Mouse (Mus musculus) testis, adult 2 months (tissue): ENCODE results near the gene Gm10337. TPM values are rescaled to one million over a fixed set of nuclear protein-coding genes. Genes with fewer than 3 reads are reported as not detected.

Experiments used
- H3K27ac ChIP-seq: fragments of 200-500 bp; 2 replicates; pipeline ENCODE4 v1.5.1; 2012; ENCODE audit warnings: low read depth, low read length; ENCODE audit not compliant: control insufficient read depth, insufficient read depth
- H3K27me3 ChIP-seq: fragments of 200-500 bp; 2 replicates; pipeline ENCODE4 v1.6.1; 2012; ENCODE audit warnings: mild to moderate bottlenecking, low read length, moderate library complexity; ENCODE audit not compliant: control insufficient read depth, insufficient read depth
- H3K36me3 ChIP-seq: fragments of 200-500 bp; 2 replicates; pipeline ENCODE4 v1.6.1; 2012; ENCODE audit warnings: mild to moderate bottlenecking, low read length; ENCODE audit not compliant: control insufficient read depth, insufficient read depth
- H3K4me1 ChIP-seq: fragments of 200-500 bp; 2 replicates; pipeline ENCODE4 v1.6.1; 2012; ENCODE audit warnings: low read length; ENCODE audit not compliant: control insufficient read depth, insufficient read depth
- H3K4me3 ChIP-seq: fragments of 200-500 bp; 2 replicates; pipeline ENCODE4 v1.5.1; 2012; ENCODE audit warnings: low read depth, mild to moderate bottlenecking, low read length, moderate library complexity, mixed read lengths; ENCODE audit not compliant: control insufficient read depth
- CTCF ChIP-seq: fragments of 200-500 bp; IDR thresholded peaks from 2 replicates; pipeline ENCODE4 v1.5.1; 2012; ENCODE audit warnings: low read depth, mild to moderate bottlenecking, inconsistent platforms, low read length, moderate library complexity; ENCODE audit not compliant: control insufficient read depth, insufficient read depth, insufficient replicate concordance
- POLR2A ChIP-seq: fragments of 200-500 bp; IDR thresholded peaks from 2 replicates; pipeline ENCODE4 v1.6.1; 2012; ENCODE audit warnings: low read depth, mild to moderate bottlenecking, inconsistent platforms, low read length, moderate library complexity; ENCODE audit not compliant: control insufficient read depth
- polyA plus RNA-seq: library from polyadenylated mRNA; depleted of rRNA; stranded (reverse); fragments of >200 nt; gene quantifications from 2 replicates; pipeline ENCODE4 v1.2.3, GENCODE M21; 2012; rRNA removed

The Gm10337 gene
- polyA plus RNA-seq = not detected in 2 replicates

DNA sequence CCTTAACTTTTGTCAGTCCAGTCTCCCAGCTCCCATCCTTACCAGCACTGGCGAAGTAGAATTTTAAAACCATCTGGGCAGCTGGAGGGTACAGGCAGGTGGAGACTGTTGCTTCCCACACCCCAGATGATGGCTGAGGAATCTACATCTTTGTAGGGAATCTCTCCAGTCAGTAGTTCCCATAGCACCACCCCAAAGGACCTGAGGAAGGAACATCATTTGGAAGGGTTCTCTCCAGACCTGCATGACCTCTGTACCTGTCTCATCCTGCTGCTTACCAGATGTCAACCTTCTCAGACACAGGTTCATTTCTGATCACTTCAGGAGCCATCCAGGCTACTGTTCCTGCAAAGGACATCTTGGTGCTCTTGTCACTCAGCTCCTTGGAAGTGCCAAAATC, at the start of gene Gm10337:
Gm10337 (plus strand) TSS at position 276 of the 400 bp plus-strand sequence.
- Histone ChIP-seq H3K27me3 (no peaks in the 10 kb centered on the region), H3K4me1 (no peaks in the 10 kb centered on the region), H3K36me3 (peaks cover 1% of the 10 kb centered on the region; the same call in 1 of the 2 replicates), H3K4me3 (no peak within 1 kb of the TSS), H3K27ac (no peak within 1 kb of the TSS)
- TF ChIP-seq CTCF (no peak), POLR2A (no peak)

DNA sequence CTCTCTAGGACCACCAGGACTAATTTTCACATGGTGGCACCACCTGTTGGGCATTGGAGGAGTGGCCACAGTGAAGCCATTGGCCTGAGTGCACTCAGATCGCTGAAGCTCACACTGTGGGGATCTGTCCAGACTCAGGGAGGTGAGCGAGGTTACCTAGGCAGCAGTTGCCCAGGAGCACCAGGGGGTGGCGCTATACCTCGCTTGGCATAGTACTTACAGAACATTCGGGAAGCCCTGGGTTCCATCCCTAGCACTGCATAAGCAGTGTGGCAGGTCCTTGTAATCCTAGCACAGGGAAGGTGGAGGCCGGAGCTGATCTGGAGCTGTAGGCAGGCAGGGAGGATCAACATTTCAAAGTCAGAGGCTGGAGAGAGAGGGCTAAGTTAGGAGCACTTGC, 47.5 kb upstream of the Gm10337 start:
- no peaks in the 10 kb centered on the region for H3K36me3 ChIP-seq
- H3K27me3 ChIP-seq = no peaks in the 10 kb centered on the region
- TF ChIP-seq CTCF (peak; percentile 93; the same call in 1 of the 2 replicates), POLR2A (no peak)
- H3K27ac ChIP-seq = no peak overlapping the region
- peaks cover 16% of the 10 kb centered on the region for H3K4me1 ChIP-seq
- no peak overlapping the region for H3K4me3 ChIP-seq

GRCm38 (mm10) chr15:102458050-102458736, 45.3 kb upstream of the Gm10337 start:
- Histone ChIP-seq H3K4me1 (peaks cover 10% of the 10 kb centered on the region), H3K4me3 (no peak overlapping the region), H3K27me3 (no peaks in the 10 kb centered on the region), H3K27ac (no peak overlapping the region), H3K36me3 (no peaks in the 10 kb centered on the region)
- TF ChIP-seq POLR2A = no peak
- no peak for TF ChIP-seq CTCF

- Histone ChIP-seq H3K27ac (no peak within 1 kb of the TSS), H3K27me3 (no peaks in the 10 kb centered on the region), H3K4me1 (peaks cover 10% of the 10 kb centered on the region), H3K36me3 (no peaks in the 10 kb centered on the region), H3K4me3 (peak within 1 kb of the TSS; percentile 43)
- TF ChIP-seq CTCF (peak; percentile 45; the same call in 1 of the 2 replicates), POLR2A (0 out of 2 replicates have a peak, but pooled peaks have one; percentile 48)
These were observed 44.6 kb upstream of the Gm10337 start, which contains the start of gene Prr13 for GRCm38 (mm10) chr15:102458904-102459317. TSS of gene Prr13 (plus strand) at chr15:102459028.

DNA sequence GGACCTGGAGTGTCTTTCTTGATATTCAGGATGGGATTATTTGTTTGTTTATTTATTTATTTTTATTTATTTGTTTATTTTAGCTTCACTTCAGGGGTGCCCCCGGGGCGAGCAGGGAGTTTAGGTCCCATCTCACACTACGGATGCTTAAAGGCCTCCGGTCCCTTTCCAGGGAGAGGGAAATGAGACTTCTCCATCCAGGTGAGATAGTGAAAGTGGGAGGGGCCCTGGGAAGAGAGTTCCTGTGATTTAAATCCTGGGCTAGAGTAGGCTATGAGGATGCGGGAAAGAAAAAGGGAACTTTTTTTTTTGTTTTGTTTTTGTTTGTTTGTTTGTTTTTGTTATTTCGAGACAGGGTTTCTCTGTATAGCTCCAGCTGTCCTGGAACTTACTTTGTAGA, 44.1 kb upstream of the Gm10337 start:
- Histone ChIP-seq H3K4me3 (no peak overlapping the region; the same call in none of the 2 replicates), H3K4me1 (peaks cover 10% of the 10 kb centered on the region), H3K27ac (no peak overlapping the region), H3K36me3 (no peaks in the 10 kb centered on the region), H3K27me3 (no peaks in the 10 kb centered on the region)
- TF ChIP-seq CTCF (no peak), POLR2A (no peak)

DNA sequence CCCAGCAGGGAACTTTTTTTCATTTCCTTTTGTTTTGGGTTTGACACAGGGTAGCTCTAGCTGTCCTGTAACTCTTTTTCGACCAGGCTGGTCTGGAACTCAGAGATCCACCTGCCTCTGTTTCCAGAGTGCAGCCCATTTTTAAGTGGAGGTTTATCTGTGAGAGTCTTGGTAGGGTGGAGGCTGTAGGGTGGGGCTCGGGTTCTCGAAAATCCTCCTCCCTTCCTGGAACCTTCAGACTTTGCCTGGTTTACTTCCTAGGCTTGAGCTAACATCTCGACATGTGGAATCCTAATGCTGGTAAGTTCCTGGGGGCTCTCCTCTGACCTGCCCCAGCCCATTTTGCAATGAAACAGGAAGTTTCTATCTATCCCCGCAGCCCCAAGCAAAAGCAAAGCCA, 43.7 kb upstream of the Gm10337 start:
- H3K4me1 ChIP-seq = peaks cover 10% of the 10 kb centered on the region
- no peak overlapping the region for H3K27ac ChIP-seq
- H3K36me3 ChIP-seq = no peaks in the 10 kb centered on the region
- peak overlapping the region; percentile 28 for H3K4me3 ChIP-seq
- TF ChIP-seq CTCF = no peak
- no peak for TF ChIP-seq POLR2A
- no peaks in the 10 kb centered on the region for H3K27me3 ChIP-seq

- Histone ChIP-seq H3K36me3 (no peaks in the 10 kb centered on the region), H3K4me1 (peaks cover 10% of the 10 kb centered on the region), H3K27ac (no peak overlapping the region), H3K27me3 (no peaks in the 10 kb centered on the region), H3K4me3 (peak overlapping the region; percentile 31)
- TF ChIP-seq POLR2A = no peak
- TF ChIP-seq CTCF = no peak
These were observed 43.1 kb upstream of the Gm10337 start for GRCm38 (mm10) chr15:102460409-102460808.
